Mouse (Mus musculus) adrenal gland, postnatal 10 days (tissue): ENCODE measurements around the gene Clybl. TPM values are rescaled to one million over a fixed set of nuclear protein-coding genes. Genes with fewer than 3 reads are reported as not detected.

Experiments used
- DNase-seq: peaks from one replicate; pipeline ENCODE4 v3.0.0; 2021; ENCODE audit warnings: mixed read lengths
- total RNA-seq, 2 experiments: library from RNA; stranded (reverse); gene quantifications; 2 replicates each; pipeline ENCODE4 v1.2.3; 2021

Clybl gene
- total RNA-seq, 2 experiments from 2014 or later = 121 to 123 TPM

DNA sequence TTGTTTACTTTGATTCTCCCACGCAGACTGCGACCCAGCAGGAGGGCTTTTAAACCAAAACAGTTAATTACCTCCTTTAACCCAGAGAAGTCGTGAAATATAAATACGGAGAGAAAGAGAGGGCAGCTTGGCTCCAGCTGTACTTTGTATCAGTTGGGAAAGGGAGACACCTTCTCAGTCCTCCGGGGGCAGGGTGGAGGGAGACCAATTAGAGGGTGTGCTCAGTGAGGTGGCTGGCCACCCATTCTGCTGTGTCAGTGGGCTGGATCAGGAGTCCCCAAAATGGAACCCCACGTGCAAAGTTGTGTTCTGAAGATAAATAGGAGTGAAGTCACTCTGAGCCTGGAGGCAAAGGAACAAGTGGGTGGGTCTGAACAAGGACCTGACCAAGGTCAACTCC lies 181.7 kb downstream of the Clybl start:
- no peak for DNase-seq

DNA sequence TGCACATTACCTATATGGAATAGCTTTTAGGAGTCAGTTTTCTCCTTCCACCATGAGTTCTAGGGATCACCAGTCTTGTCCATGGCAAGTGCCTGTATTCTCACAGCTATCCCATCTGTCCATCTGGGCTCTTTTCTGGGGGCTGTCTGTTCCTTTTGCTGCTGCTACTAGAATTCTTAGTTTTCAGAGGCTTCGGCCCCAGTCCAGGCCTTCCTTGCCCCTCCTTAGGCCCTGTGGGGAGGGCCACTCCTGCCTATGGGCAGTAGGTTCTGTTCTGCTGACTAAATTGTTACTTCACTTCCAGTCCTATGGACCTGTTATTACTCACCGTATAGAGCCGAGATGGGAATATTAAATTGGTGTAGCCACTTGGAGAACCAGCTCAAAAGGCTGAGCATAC lies 182.5 kb downstream of the Clybl start:
- no peak for DNase-seq

DNA sequence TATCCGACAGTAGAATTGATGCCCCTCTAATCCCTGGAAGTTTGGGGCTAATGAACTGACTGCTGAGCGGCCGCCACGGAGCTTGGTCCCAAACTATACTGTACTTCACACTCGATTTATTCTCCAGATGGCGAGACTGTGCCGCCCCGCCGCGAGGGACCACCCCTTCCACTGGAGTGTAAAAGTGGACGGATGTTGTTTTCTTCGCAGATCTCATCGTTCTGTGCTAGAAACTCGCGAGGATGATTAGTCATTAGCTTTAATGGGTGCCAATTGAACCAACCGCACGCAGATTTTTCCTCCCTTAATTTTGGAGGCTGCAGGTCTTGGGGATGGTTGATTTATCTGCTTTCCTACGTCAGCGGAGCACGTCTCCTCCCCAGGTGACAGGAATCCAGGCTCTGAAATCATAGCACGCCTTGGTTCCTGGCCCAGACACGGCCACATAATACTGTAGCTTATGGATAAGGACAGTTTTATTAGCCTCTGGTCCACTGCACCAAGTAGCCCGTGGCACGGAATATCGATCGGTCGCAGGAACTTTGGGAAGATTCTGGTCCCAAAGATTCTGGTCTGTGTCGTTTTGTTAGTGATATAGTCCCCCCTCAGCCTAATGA lies 185.9 kb downstream of the Clybl start:
- DNase-seq = no peak

DNA sequence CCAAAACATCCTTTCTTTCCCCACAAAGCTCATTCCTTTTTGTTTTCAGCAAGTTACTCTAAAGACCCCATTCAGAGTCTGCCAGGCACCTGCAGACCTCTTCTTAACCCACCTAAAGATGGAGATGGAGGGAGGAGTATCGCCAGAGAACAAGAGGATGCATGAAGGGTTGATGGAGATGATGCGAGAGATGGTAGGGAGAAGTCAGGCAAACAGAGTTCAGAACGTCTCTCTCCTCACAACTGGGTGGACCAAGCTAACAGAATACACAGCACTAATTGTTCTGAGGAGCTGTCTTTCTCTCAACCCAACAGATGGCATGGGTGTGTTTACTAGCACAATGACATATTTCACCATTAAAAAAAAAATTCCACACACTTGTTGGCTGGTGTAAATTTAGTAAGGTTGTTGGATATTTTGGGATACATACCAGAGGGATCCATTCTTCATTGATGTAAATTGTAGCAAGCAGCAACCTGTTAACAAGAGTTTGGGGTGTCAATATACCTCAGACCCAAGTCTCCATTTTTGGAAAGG lies 186.4 kb downstream of the Clybl start:
- no peak for DNase-seq

DNA sequence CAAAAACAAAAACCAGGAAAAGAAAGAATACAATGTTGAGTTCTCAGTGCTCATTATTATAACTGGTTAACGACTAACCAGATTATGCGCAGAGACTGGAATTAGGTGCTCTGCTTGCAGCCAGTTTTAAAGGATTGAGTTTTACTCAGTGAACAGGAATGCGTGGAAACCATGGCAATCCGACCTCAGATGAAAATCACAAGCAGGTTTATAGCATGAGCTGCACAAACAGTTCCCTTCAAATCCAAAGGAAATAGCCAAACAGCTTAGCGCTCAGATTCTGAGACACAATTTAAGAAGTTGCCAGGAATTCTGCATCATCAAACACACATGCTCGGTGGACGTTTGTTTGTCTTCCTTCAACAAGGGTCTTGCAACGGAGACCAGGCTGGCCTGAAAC lies 187.0 kb downstream of the Clybl start:
- DNase-seq = no peak

DNA sequence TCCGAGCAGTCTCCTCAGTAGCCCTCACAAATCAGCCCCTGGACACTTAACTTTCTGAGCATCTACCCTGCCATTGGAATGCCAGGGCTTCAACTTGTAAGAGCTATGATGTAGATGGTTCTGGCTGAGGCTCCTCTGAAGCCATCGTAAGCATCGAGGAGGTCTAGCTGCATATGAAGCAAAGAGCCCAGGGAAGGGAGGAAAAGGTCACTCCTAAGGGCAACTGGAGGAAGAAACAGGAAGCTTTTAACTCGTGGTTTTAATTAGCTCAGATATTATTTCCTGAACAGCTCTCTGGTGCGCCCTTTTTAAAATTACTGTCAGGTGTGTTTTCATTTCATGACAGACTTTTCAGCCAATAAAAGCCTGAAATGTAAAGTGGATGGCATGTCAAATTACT lies 190.5 kb downstream of the Clybl start:
- no peak for DNase-seq

DNA sequence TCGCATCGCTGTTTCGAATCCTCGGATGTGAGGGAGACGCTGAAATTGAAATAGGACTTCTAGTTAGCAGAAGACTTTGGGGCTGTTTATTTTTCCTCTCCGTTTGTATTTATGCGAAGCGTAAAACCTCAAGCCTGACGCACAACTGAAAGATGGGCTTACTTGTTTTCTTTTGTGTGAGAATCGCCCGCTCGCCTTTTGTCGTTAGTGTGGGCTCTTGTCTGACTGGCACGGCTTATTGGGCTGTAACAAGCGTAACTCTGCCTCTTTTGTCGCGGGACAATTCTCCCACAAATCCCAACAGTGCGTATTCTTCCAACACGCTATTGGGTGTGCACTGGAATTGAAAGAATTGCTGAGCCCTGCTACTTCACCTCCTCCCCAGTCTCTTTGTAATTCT lies 192.0 kb downstream of the Clybl start:
- no peak for DNase-seq

DNA sequence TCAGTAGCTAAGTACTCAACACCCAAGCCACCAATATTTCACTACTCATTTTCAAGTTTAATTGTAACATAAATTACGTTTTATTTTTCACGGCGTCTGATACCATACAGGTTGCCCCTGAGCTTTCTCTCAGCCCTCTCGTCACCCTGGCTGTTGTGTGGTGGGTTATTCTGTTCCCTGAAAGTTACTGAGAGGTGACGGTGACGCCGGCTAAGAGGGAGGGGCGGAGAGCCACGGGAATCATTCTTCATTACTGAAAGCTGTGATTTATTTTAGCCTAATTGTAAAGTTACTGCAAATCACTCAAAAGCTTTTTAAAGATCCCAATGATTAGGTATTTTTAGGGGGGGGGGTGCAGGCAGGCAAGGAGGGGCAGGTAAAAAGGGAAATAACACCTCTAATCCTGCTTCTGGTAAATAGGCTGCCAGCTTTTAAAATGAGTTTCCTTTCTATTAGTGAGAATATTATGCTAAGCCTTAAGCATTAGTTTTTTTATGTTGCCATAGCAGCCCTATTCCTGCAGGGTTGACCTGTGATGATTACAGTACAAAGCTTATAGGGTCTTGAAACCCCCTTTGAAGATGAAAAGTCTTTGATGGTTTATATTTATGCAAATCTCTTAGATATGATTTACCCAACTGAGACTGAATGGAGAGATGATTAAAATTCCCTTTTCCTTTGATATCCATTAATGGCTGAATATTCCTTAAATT lies 192.9 kb downstream of the Clybl start:
- DNase-seq = no peak

DNA sequence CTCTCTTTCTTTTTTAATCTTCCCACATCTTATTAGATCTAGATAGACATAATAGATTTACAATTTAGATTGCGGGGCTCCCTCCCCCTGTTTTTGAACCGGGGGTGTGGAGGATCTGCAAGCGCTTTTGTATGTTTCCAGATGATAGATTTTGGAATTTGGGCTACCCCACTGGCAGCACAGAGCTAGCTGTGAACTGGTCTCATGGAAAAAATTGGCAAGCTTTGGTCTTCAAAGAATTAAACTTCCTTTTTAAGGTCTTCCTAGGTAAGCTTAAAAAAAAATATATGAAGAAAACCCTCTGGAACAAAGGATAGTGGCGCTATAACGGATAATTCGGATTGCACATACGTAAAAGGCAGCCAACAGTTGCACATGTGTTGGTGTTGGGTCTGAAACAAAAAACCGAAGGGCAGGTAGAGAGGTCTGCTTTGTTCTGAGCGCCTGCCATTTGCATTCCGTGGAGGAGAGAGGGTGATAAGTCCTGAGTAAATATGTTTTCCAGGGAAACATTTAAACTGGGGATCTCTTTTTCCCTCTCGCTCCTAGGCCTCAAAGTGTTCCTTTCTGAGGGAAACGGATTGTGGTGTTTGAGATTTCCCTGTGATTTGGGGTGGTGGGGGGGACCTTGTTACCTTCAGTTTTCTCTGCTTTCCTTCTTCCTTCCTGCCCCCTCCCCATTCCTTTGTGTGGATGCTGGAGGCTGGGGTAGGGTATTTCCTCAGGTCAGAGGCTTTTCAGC lies 193.7 kb downstream of the Clybl start:
- no peak for DNase-seq

DNA sequence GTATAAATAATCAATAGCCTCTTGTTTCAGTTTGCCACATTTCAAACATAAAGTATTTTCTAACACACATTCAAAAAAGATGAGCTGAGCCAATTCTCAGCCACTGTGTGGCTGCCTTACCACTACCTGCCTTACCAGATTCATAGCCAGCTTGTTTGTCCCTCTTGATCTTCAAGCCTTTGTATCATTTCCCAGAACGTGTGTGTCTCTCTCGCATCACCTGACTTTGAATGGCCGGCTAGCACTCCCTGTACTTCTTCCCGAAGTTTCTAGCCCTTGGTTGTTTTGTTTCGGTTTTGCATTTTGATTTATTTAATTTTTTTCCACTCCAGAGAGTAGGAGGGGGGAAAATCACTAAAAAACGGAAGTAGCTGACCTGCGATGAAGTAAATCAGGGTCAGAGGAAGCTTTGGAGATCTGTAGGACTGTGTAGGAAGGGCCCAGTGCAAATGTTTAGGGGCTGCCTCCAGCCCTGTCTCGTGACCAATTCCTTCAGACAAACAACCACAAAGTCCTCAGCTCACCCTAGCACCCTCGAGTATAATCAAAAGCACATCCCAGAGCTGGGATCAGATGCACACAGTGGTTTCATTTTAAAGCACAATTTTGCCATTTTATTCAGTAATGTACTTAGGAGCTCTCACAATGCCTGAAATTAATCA lies 195.1 kb downstream of the Clybl start:
- DNase-seq = no peak

DNA sequence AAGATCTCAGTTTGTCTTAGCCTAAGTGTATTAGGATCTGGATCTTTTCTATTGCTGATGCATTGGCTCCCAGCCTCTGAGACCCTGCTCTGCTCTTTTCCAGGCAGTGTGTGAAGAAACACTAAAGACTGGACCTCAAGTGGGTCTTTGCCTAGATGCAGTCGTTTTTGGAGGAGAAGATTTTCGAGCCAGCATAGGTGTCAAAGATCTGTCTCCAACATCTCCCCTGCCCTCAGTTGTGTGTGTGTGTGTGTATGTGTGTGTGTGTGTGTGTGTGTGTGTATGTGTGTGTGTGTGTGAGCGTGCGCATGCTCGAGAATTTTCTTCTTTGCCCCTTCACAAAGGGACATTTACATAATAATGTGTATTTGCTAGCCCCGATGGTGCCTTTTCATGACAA lies 196.2 kb downstream of the Clybl start:
- DNase-seq = no peak

DNA sequence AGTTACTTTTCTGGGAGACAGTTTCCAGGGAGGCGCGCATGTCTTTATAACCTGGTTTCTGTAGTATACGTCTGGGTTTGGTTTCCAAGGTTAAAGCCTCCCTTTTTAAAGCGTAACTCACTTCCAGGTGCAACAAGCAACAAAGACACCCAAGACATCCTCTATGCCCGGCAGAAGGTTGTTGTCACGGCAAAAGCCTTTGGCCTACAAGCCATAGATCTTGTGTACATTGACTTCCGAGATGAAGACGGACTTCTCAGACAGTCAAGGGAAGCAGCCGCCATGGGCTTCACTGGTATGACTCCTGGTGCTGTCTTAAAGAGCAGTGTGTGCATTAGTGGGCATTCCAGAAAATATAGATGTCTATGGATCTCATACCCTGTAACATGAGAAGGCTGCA lies 197.6 kb downstream of the Clybl start:
- DNase-seq = no peak

DNA sequence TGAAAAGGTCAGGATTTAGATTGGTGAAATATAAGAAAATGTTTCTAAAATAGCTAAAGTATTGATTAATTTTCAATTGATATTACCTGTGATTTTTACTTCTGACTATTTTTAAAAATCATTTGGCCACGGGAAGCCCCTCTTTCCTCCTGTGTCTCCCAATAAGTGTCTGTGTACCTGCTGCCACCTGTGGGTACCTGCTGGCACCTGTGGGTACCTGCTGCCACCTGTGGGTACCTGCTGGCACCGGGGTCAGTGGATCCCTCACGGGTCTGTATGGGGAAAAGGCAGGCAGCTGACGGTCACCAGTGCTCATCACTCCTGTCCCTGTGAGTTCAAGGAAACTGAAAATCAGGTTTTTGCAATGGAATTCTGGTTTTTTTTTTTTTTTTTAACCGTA lies 198.5 kb downstream of the Clybl start:
- no peak for DNase-seq

DNA sequence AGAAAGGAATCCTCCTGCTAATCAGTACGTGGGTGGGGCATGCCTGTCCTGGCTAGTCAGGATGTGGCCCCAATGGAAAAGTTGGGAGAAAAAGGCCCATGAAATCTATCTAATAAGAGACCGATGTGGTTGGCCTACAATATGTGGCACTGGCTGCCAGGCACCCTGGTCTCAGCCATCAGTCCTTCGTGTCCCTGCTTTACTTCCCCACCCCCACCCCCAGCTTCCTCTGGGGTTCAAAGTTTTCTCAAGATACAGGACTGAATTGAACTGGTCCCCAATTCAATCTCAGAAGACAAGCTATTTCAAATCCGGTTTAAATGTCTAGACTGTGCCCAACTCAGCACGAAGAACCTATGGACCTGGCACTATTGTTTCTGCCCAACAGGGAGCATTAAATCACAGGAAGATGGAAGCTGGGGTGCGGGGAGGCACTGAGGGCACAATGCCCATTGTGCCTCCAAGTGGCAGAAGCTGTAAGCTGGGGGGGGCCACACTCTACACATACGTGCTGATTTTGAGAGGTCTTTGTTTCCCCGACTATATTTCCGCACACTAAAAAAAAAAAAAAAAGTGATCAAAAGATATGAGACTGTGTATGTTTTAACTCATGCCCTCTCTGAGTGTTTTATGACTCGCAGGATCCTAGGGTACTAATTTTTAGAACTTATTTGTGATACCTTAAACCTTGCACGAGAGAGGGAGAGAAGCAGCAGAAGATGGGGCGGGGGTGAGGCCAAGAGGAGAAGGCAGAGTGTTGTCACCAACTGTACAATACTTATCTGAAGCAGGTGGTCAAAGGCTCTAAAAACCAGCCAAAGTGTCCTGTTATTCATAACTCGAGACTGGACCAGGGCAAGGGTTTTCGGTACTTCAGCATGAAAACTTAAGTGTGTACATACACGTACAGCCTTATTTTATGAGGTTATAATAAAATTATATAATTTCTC lies 199.7 kb downstream of the Clybl start:
- DNase-seq = no peak

DNA sequence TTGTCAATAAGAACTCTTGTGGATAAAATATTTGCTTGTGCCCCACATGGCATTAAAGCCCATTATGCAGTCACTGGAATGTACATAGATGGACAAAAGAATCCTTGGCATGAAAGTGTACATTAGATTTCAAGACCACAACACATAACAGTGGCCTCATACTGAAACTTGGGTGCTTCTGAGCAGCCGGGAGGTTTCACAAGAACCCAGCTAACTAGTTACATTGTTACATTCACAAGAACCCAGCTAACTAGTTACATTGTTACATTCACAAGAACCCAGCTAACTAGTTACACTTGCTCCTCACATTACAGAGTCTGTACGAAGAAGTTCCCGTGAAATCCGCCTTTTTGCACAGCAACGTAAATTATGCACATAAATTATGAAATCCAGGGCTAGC lies 200.8 kb downstream of the Clybl start:
- no peak for DNase-seq

DNA sequence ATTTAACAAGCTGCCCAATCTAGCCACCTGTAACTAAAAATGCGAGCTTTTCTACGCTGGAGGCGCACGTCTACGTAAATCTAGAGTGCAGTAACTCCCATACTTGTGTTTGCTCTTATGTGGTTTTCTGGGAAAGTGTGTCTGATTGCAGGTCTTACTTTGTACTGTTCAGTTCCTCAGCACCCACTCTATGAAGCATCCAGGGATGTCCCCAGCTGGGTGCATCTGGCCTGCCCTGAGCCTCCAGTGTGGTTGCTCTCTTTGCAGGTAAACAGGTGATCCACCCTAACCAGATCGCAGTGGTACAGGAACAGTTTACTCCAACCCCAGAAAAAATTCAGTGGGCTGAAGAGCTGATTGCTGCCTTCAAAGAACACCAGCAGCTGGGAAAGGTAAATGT lies 202.4 kb downstream of the Clybl start:
- no peak for DNase-seq

DNA sequence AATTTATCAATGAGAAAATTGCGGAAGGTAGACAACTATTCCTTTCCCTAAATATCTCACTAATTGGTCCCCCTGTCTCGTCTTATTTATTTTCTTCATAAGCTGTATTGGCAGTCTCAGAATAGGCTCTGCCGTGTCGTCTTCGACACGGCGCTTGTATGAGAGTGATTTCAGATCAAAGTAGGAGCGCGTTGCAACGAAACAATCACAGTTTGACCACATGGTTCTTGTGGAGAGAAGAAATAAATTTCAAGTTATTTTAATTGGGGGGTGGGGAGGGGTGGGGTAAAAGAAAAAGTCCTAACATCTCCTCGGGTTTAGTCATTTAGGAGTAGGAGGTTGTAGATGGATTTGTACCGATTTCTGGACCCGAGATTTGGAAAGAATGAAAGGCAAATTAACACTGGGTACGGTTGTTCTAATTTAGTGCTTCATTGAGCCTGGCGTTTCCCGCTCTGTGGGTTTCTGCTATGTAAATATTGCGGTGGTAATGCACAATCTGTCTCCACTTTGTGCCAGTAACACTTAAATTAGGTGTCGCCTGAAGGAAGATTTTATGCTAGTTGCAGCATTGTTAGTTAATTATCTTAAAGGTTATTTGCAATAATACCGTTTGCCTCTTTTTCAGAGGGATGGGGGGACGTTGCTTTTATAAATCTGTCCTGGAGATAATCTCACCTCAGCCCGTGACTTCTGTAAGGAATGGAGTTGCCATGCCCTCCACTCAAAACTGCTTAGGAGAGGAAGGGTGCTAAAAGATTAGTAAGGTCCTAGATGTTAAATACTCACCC lies 203.1 kb downstream of the Clybl start:
- DNase-seq = no peak

DNA sequence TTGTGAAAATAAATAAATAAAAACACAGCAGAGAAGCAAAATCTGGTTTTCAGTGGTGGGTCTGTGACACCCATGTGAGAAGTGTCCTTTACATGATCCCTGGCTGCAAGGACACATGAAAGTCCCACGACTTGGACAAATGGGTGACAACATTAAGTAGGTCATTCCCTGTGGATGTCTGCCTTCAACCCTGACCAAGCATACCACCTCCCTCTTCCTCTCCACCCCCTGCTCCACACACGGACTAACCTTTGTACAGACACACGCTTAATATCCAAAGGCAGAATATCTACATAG lies 203.7 kb downstream of the Clybl start:
- DNase-seq = no peak

DNA sequence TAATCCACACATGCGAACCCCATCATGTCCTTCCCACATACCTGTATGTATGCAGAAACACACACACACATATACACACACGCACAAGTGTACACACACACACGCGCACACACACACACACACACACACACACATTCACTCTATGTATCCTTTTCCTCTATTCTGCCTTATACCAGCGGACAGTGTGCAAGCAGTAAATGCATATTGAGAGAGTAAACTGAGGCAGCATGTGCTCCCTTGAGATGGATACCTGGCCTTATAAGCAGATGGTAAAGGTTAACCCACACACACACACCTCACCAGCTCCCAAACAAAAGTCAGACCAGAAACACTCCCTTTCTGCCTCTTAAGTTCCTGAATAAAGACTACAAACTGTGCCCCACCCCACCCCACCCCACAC lies 204.3 kb downstream of the Clybl start:
- DNase-seq = no peak

DNA sequence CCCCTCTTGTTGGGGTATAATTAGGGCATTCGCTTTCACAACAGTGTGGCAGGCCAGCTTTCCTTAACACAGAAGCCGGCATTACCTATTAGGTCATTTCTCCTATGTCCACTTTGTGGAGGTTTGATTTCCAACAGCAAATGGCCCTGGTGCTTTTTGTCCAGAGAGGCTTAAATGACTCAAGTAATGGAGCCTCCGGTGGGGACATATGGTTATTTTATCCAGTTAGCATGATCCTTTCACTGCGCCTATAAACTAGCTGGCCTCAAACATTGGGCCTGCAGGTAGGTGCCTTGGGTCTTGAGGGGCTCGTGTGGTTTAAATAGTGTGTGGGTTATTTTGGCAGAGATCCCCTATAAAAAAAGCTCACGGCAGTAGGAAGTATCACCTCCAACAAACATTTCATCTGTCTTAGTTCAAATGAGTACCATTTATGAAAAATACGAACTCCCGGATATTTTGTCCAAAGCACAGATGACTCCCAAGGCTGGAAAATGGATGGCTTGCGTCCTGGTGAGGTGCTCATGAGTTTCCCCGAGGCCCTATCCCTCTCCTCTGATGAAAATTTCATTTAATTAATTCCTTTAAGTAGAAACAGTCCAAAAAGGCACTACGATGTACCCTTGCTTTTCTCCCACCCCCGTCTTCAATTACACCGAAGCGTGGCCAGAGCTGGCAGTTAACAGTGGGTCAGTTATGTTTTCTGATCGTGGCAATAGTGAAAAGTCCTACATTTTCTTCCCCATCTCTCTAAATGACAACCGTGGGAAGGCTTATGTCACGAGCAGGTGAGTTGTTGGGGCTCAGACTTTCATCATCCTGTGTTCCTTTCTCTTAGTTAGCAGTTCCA lies 205.0 kb downstream of the Clybl start:
- no peak for DNase-seq
